ENCODE assay signal across 10 mouse cellular contexts in the genomic region with DNA sequence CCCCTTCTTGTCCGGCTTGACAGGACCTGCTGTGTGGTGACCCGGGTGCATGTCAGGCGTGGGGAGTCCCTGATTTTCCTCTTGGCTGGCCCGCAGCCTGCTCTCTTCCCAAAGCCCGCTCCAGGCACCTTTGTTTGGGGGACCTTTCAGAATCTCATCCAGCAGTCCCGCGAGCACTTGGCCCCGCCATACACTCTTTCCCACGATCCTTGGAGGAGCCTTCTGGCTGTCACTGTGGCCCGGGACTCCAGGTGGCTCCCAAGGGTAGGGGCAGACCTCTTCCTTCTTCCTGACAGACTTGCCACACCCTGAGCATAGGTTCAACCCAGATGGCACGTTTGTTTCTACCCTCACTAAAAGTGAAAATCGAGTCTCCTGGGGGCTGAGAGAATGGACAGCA. TPM values are rescaled to one million over a fixed set of nuclear protein-coding genes. Genes with fewer than 3 reads are reported as not detected.
DNase-seq lines count a peak whose midpoint lies in the region; ATAC-seq and TF ChIP-seq lines count a peak whose summit lies in the region.
"Had no signal": no experiment of that assay in that cellular context is flagged by ENCODE, and none has a peak within 500 bp of the region (broad histone marks: within the 10 kb centered on the region; RNA-seq: fewer than 3 reads in every experiment).

No protein-coding gene starts in this region.

- TF ChIP-seq CTCF in ES-Bruce4 (IDR thresholded peaks at IDR 0.05; ENCODE audit: low read depth, low read length): no peak
- TF ChIP-seq CTCF in intestine, postnatal 0 days (IDR thresholded peaks at IDR 0.05; ENCODE audit: low read depth): peak; percentile 41

- TF ChIP-seq POLR2A in ES-Bruce4 (IDR thresholded peaks at IDR 0.05; ENCODE audit: insufficient read depth, low read length): no peak

- H3K4me2 ChIP-seq in kidney, embryonic 16.5 days (replicated peaks; ENCODE audit: low read depth, low read length): peak overlapping the region; percentile 72
- H3K4me2 ChIP-seq in intestine, postnatal 0 days (replicated peaks; ENCODE audit: low read depth): peak overlapping the region; percentile 88

- H3K36me3 ChIP-seq in kidney, embryonic 16.5 days (ENCODE audit: insufficient read depth, low read length): no peaks in the 10 kb centered on the region
- no peaks in the 10 kb centered on the region for H3K36me3 ChIP-seq in ES-Bruce4 (ENCODE audit: control insufficient read depth, insufficient read depth, low read length, poor library complexity, severe bottlenecking)
- H3K36me3 ChIP-seq in intestine, postnatal 0 days (ENCODE audit: control insufficient read depth, insufficient read depth): peaks cover 13% of the 10 kb centered on the region

- no peak for ATAC-seq in kidney, embryonic 16.5 days (ENCODE audit: low FRiP score, low TSS enrichment)
- peak; percentile 42; the same call in 1 of the 2 replicates for ATAC-seq in intestine, postnatal 0 days

- peaks cover 22% of the 10 kb centered on the region for H3K27me3 ChIP-seq in kidney, embryonic 16.5 days (ENCODE audit: insufficient read depth, low read length)
- no peaks in the 10 kb centered on the region for H3K27me3 ChIP-seq in ES-Bruce4 (ENCODE audit: control insufficient read depth, insufficient read depth, low read length, poor library complexity, severe bottlenecking)
- H3K27me3 ChIP-seq in intestine, postnatal 0 days (replicated peaks; ENCODE audit: control insufficient read depth, insufficient read depth, low read length): no peaks in the 10 kb centered on the region

- no peaks in the 10 kb centered on the region for H3K9me3 ChIP-seq in kidney, embryonic 16.5 days (ENCODE audit: low read length)
- H3K9me3 ChIP-seq in ES-Bruce4 (replicated peaks; ENCODE audit: control insufficient read depth, insufficient read depth, low read length, poor library complexity, severe bottlenecking): no peaks in the 10 kb centered on the region
- H3K9me3 ChIP-seq in intestine, postnatal 0 days (ENCODE audit: control insufficient read depth): no peaks in the 10 kb centered on the region

- WGBS in kidney, embryonic 16.5 days: 26% methylated on average over 12 of the region's 12 CpGs
- 18% methylated on average over 12 of the region's 12 CpGs for WGBS in intestine, postnatal 0 days

- H3K27ac ChIP-seq in kidney, embryonic 16.5 days (ENCODE audit: low read length): no peak overlapping the region
- no peak overlapping the region for H3K27ac ChIP-seq in ES-Bruce4 (ENCODE audit: insufficient read depth, low read length)
- H3K27ac ChIP-seq in intestine, postnatal 0 days (ENCODE audit: low read depth, low read length): peak overlapping the region; percentile 89

- DNase-seq in kidney, adult 8-10 months: no peak
- DNase-seq in ZHBTc4 (ENCODE audit: low read depth, low spot score): peak; percentile 46
- DNase-seq in left cerebral cortex, adult 9 months (ENCODE audit: low spot score in 2 of 2): no peak
- DNase-seq in cerebellum, postnatal 10 days: no peak
- no peak for DNase-seq in cerebellum, adult 18-20 months
- DNase-seq: gastrocnemius, postnatal 14 days; layer of hippocampus, adult 9-11 months had no signal

- no peak for TF ChIP-seq EP300 in ES-Bruce4 (IDR thresholded peaks at IDR 0.05; ENCODE audit: insufficient read depth, low read depth, low read length)

- H3K9ac ChIP-seq in kidney, embryonic 16.5 days (replicated peaks; ENCODE audit: low read length): peak overlapping the region; percentile 58; the same call in 1 of the 2 replicates
- peak overlapping the region; percentile 71 for H3K9ac ChIP-seq in ES-Bruce4 (ENCODE audit: low read depth, poor library complexity, severe bottlenecking)
- H3K9ac ChIP-seq in intestine, postnatal 0 days (ENCODE audit: low read depth, low read length): peak overlapping the region; percentile 60

- H3K4me1 ChIP-seq in kidney, embryonic 16.5 days (ENCODE audit: insufficient read depth, low read length): peaks cover 8% of the 10 kb centered on the region
- peaks cover 3% of the 10 kb centered on the region for H3K4me1 ChIP-seq in ES-Bruce4 (ENCODE audit: control insufficient read depth, insufficient read depth, low read length)
- H3K4me1 ChIP-seq in intestine, postnatal 0 days (replicated peaks; ENCODE audit: control insufficient read depth, insufficient read depth, low read length): 0 out of 2 replicates have a peak, but pooled peaks cover 7% of the 10 kb centered on the region

- peak overlapping the region; percentile 51 for H3K4me3 ChIP-seq in kidney, embryonic 16.5 days (ENCODE audit: low read length)
- peak overlapping the region; percentile 66 for H3K4me3 ChIP-seq in ES-Bruce4 (ENCODE audit: low read depth, low read length)
- H3K4me3 ChIP-seq in intestine, postnatal 0 days (ENCODE audit: low read depth, low read length): peak overlapping the region; percentile 64

RNA-seq across cellular contexts. Expression of a gene that starts 1.0 kb away (rescaled TPM):
- polyA plus RNA-seq in kidney, embryonic 16.5 days (2015; fragmentation: Nextera tagmentation; extraction: Ambion mirVana): 2.5 and 3.4 TPM in 2 replicates
- polyA plus RNA-seq in ES-Bruce4 (2011; ENCODE audit: insufficient read depth, insufficient read length, low read depth, missing spikeins): 9.3 and 11.8 TPM in 2 replicates
- 16.6 and 17.8 TPM in 2 replicates for polyA plus RNA-seq in intestine, postnatal 0 days (2015; fragmentation: Nextera tagmentation; extraction: Ambion mirVana)

RNA-seq across cellular contexts. Expression of a gene that starts 37.0 kb away (rescaled TPM):
- 222 and 240 TPM in 2 replicates for polyA plus RNA-seq in kidney, embryonic 16.5 days (2015; fragmentation: Nextera tagmentation; extraction: Ambion mirVana)
- 96.4 and 107 TPM in 2 replicates for polyA plus RNA-seq in ES-Bruce4 (2011; ENCODE audit: insufficient read depth, insufficient read length, low read depth, missing spikeins)
- polyA plus RNA-seq in intestine, postnatal 0 days (2015; fragmentation: Nextera tagmentation; extraction: Ambion mirVana): 387 and 418 TPM in 2 replicates

RNA-seq across cellular contexts. Expression of a gene that starts 42.3 kb away (rescaled TPM):
- 25.3 and 26.9 TPM in 2 replicates for polyA plus RNA-seq in kidney, embryonic 16.5 days (2015; fragmentation: Nextera tagmentation; extraction: Ambion mirVana)
- polyA plus RNA-seq in ES-Bruce4 (2011; ENCODE audit: insufficient read depth, insufficient read length, low read depth, missing spikeins): 20.0 and 22.6 TPM in 2 replicates
- 6.8 and 8.2 TPM in 2 replicates for polyA plus RNA-seq in intestine, postnatal 0 days (2015; fragmentation: Nextera tagmentation; extraction: Ambion mirVana)

RNA-seq across cellular contexts. Expression of a gene that starts 42.5 kb away (rescaled TPM):
- polyA plus RNA-seq in kidney, embryonic 16.5 days (2015; fragmentation: Nextera tagmentation; extraction: Ambion mirVana): 35.9 and 38.9 TPM in 2 replicates
- polyA plus RNA-seq in ES-Bruce4 (2011; ENCODE audit: insufficient read depth, insufficient read length, low read depth, missing spikeins): 51.1 and 55.9 TPM in 2 replicates
- 27.5 and 28.8 TPM in 2 replicates for polyA plus RNA-seq in intestine, postnatal 0 days (2015; fragmentation: Nextera tagmentation; extraction: Ambion mirVana)

RNA-seq across cellular contexts. Expression of a gene that starts 52.2 kb away (rescaled TPM):
- 1,676 and 1,744 TPM in 2 replicates for polyA plus RNA-seq in kidney, embryonic 16.5 days (2015; fragmentation: Nextera tagmentation; extraction: Ambion mirVana)
- polyA plus RNA-seq in ES-Bruce4 (2011; ENCODE audit: insufficient read depth, insufficient read length, low read depth, missing spikeins): 437 and 457 TPM in 2 replicates
- polyA plus RNA-seq in intestine, postnatal 0 days (2015; fragmentation: Nextera tagmentation; extraction: Ambion mirVana): 1,144 and 1,190 TPM in 2 replicates
